Mouse (Mus musculus) intestine, embryonic 16.5 days (tissue): ENCODE results near the gene Ptbp2. TPM values are rescaled to one million over a fixed set of nuclear protein-coding genes. Genes with fewer than 3 reads are reported as not detected.

Experiments used
- ATAC-seq: fragments of 200-750 bp; cut with Nextera tagmentation; 2 replicates; pipeline ENCODE4 v1.8.0; 2017; ENCODE audit warnings: moderate TSS enrichment, moderate library complexity
- H3K27ac ChIP-seq: fragments of 300-500 bp; sonication (generic); 2 replicates; pipeline ENCODE4 v1.5.1; 2014; ENCODE audit warnings: mild to moderate bottlenecking, low read length
- H3K27me3 ChIP-seq: fragments of 300-500 bp; sonication (generic); replicated peaks from 2 replicates; pipeline ENCODE4 v1.6.1; 2014; ENCODE audit warnings: low read length, control low read depth, mixed read lengths; ENCODE audit not compliant: control insufficient read depth, insufficient read depth
- H3K36me3 ChIP-seq: fragments of 300-500 bp; sonication (generic); 2 replicates; pipeline ENCODE4 v1.6.1; 2014; ENCODE audit warnings: low read length, control low read depth; ENCODE audit not compliant: control insufficient read depth, insufficient read depth
- H3K4me1 ChIP-seq: fragments of 300-500 bp; sonication (generic); 2 replicates; pipeline ENCODE4 v1.6.1; 2014; ENCODE audit warnings: low read length, control low read depth, mixed read lengths; ENCODE audit not compliant: control insufficient read depth, insufficient read depth
- H3K4me2 ChIP-seq: fragments of 300-500 bp; sonication (generic); 2 replicates; pipeline ENCODE4 v1.6.1; 2014; ENCODE audit warnings: low read depth, low read length, control low read depth
- H3K4me3 ChIP-seq: fragments of 300-500 bp; sonication (generic); 2 replicates; pipeline ENCODE4 v1.5.1; 2014; ENCODE audit warnings: mild to moderate bottlenecking, low read length
- H3K9ac ChIP-seq: fragments of 300-500 bp; sonication (generic); 2 replicates; pipeline ENCODE4 v1.6.1; 2014; ENCODE audit warnings: low read depth, low read length
- H3K9me3 ChIP-seq: fragments of 300-500 bp; sonication (generic); 2 replicates; pipeline ENCODE4 v1.6.1; 2016; ENCODE audit warnings: low read length, control low read depth; ENCODE audit not compliant: control insufficient read depth
- WGBS: fragments of 180-500 bp; shearing (Covaris S2); extraction: QIAGEN DNeasy Blood & Tissue Kit; methylation state at CpG from one replicate; pipeline ENCODE4 v1.1.7; 2014; 5-methylcytosine and 5-hydroxymethylcytosine counted together
- microRNA-seq: library from miRNA; unstranded; fragments of <30 nt; microRNA quantifications from one replicate; pipeline ENCODE4, GENCODE M21; 2016
- polyA plus RNA-seq: library from polyadenylated mRNA; unstranded; fragments of >200 nt; fragmentation: Nextera tagmentation; extraction: Ambion mirVana; gene quantifications from 2 replicates; pipeline ENCODE4 v1.2.1, GENCODE M21; 2015

The Ptbp2 gene
- polyA plus RNA-seq, 1 experiment from 2014 or later = 34.6 TPM

GRCm38 (mm10) chr3:119712066-119712465, 72.2 kb downstream of the Ptbp2 start:
- Histone ChIP-seq H3K4me1 (no peaks in the 10 kb centered on the region), H3K36me3 (no peaks in the 10 kb centered on the region), H3K9me3 (no peaks in the 10 kb centered on the region), H3K4me2 (no peak overlapping the region), H3K9ac (no peak overlapping the region), H3K27me3 (no peaks in the 10 kb centered on the region), H3K27ac (no peak overlapping the region), H3K4me3 (no peak overlapping the region)
- 93% methylated on average over 5 of the region's 5 CpGs for WGBS
- ATAC-seq = no peak

- H3K9me3 ChIP-seq = no peaks in the 10 kb centered on the region
- ATAC-seq = no peak
- H3K4me1 ChIP-seq = no peaks in the 10 kb centered on the region
- H3K27ac ChIP-seq = no peak overlapping the region
- no peaks in the 10 kb centered on the region for H3K36me3 ChIP-seq
- H3K4me3 ChIP-seq = no peak overlapping the region
- H3K27me3 ChIP-seq = no peaks in the 10 kb centered on the region
- H3K4me2 ChIP-seq = no peak overlapping the region
- H3K9ac ChIP-seq = no peak overlapping the region
- 92% methylated on average over 3 of the region's 3 CpGs for WGBS
Measured at GRCm38 (mm10) chr3:119711503-119711902, 72.8 kb downstream of the Ptbp2 start.

- Histone ChIP-seq H3K4me2 (peak overlapping the region; percentile 33; the same call in 1 of the 2 replicates), H3K9me3 (no peaks in the 10 kb centered on the region), H3K36me3 (no peaks in the 10 kb centered on the region), H3K4me3 (no peak overlapping the region), H3K4me1 (peaks cover 9% of the 10 kb centered on the region; the same call in 1 of the 2 replicates), H3K9ac (no peak overlapping the region), H3K27me3 (no peaks in the 10 kb centered on the region), H3K27ac (peak overlapping the region; percentile 51; the same call in 1 of the 2 replicates)
- peak; percentile 96 for ATAC-seq
- 23% methylated on average over 3 of the region's 3 CpGs for WGBS
Measured at GRCm38 (mm10) chr3:119701467-119701866, 82.8 kb downstream of the Ptbp2 start.

GRCm38 (mm10) chr3:119684741-119685140, 99.5 kb downstream of the Ptbp2 start:
- no peak for ATAC-seq
- WGBS = 58% methylated on average over 6 of the region's 6 CpGs

More at GRCm38 (mm10) chr3:119684741-119685140, 99.5 kb downstream of the Ptbp2 start:
- H3K4me3 ChIP-seq = no peak overlapping the region
- H3K27me3 ChIP-seq = no peaks in the 10 kb centered on the region
- no peak overlapping the region for H3K27ac ChIP-seq
- no peak overlapping the region for H3K9ac ChIP-seq
- H3K4me2 ChIP-seq = no peak overlapping the region
- no peaks in the 10 kb centered on the region for H3K4me1 ChIP-seq
- H3K36me3 ChIP-seq = no peaks in the 10 kb centered on the region
- no peaks in the 10 kb centered on the region for H3K9me3 ChIP-seq

Small RNA genes lying within 50 kb of the gene (microRNA-seq; reads per million reads assigned to microRNA genes)
- gene Gm24744 = not detected
